Mouse (Mus musculus): ENCODE results near the gene Il10. TPM values are rescaled to one million over a fixed set of nuclear protein-coding genes. Genes with fewer than 3 reads are reported as not detected.
"Not testable (repeated sequence)": the region's sequence is repeated elsewhere in the genome, so short reads cannot be mapped to it uniquely, and the experiment has no call there.

The Il10 gene
- total and polyA plus RNA-seq, 2 experiments from 2014 or later: not detected

DNA sequence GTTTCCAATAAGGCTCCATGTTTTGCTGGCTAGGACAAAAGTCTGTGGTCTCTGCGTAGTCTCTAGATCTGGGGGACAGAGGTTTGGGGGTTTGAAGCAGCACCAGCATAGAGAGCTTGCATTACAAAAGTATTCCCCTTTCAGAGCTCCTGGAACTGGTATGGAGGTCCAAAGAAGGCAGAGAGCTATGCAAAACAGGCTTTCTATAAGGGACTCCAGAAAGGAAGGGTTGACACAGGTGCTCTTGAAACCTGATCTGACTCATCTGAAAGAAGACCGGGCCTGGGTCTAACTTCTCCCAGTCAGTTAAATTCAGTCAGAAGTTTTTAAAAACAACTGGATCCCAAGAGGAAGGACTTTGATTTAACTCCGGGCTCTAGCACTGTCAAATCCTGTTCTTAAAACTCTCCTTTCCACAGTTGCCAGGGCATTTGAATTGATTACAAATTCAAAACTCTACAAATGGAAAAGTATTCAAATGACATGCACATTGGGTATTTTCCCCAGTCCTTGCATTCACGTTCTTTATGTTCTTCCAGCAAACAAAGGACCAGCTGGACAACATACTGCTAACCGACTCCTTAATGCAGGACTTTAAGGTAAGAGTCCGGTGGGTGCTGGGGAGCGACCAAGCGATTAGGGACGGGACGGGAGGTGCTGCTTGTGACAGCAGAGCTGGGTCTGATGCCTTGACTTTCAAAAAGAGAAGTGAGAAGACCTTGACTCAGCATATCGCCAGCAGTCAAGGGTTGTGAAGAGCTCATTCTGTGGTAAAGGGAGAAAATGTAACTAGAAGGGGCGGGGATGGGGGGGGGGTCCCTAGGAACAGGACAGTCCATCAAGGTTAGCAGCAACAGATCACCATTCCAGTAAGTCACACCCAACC lies 1.0 kb downstream of the Il10 start:
- Histone ChIP-seq H3K4me2 (ENCODE audit: low read depth, low read length) (no peak overlapping the region), H3K4me3 (ENCODE audit: low read depth, low read length) (no peak overlapping the region), H3K9me3 (replicated peaks; ENCODE audit: control insufficient read depth, low read length) (no peaks in the 10 kb centered on the region), H3K27me3 (ENCODE audit: control insufficient read depth, insufficient read depth, low read length) (no peaks in the 10 kb centered on the region), H3K9ac (replicated peaks; ENCODE audit: low read depth, low read length) (no peak overlapping the region), H3K4me1 (ENCODE audit: control insufficient read depth, insufficient read depth) (no peaks in the 10 kb centered on the region), H3K27ac (ENCODE audit: low read depth) (no peak overlapping the region), H3K36me3 (replicated peaks; ENCODE audit: control insufficient read depth, insufficient read depth, low read length) (no peaks in the 10 kb centered on the region)
- ATAC-seq (ENCODE audit: insufficient read depth, low read depth) (no peak), DNase-seq (ENCODE audit: low spot score) (no peak)
- TF ChIP-seq CTCF (IDR thresholded peaks at IDR 0.05; ENCODE audit: low read depth) (no peak), EP300 (IDR thresholded peaks at IDR 0.05; ENCODE audit: low read depth) (no peak)
- 65% methylated on average over 12 of the region's 12 CpGs for whole genome bisulfite sequencing

DNA sequence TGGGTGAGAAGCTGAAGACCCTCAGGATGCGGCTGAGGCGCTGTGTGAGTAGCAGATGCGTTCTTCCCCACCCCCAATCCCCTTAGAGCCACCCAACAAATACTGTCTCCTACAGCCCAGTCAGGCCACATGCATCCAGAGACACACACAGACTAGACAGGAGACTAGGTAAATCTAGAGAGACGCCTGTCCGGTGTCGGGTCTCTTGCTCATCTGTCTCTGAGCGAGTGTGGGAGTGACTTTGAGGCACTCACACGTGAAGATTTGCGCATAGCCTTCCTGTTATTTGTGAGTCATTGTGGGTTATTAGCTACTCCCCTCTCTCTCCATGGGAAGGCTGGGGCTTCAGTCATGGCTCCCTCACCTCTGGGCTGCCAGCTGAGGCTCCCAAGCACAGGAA lies 1.8 kb downstream of the Il10 start:
- no peaks in the 10 kb centered on the region for H3K4me1 ChIP-seq (ENCODE audit: control insufficient read depth, insufficient read depth)
- H3K36me3 ChIP-seq (replicated peaks; ENCODE audit: control insufficient read depth, insufficient read depth, low read length): no peaks in the 10 kb centered on the region
- no peak overlapping the region for H3K4me2 ChIP-seq (ENCODE audit: low read depth, low read length)
- H3K27me3 ChIP-seq (ENCODE audit: control insufficient read depth, insufficient read depth, low read length): no peaks in the 10 kb centered on the region
- 57% methylated on average over 9 of the region's 9 CpGs for WGBS
- H3K27ac ChIP-seq (ENCODE audit: low read depth): no peak overlapping the region
- no peak for TF ChIP-seq EP300 (IDR thresholded peaks at IDR 0.05; ENCODE audit: low read depth)
- TF ChIP-seq CTCF (IDR thresholded peaks at IDR 0.05; ENCODE audit: low read depth): no peak
- no peak overlapping the region for H3K9ac ChIP-seq (replicated peaks; ENCODE audit: low read depth, low read length)
- no peaks in the 10 kb centered on the region for H3K9me3 ChIP-seq (replicated peaks; ENCODE audit: control insufficient read depth, low read length)
- no peak overlapping the region for H3K4me3 ChIP-seq (ENCODE audit: low read depth, low read length)
- ATAC-seq (ENCODE audit: insufficient read depth, low read depth) (no peak), DNase-seq (ENCODE audit: low spot score) (no peak)

DNA sequence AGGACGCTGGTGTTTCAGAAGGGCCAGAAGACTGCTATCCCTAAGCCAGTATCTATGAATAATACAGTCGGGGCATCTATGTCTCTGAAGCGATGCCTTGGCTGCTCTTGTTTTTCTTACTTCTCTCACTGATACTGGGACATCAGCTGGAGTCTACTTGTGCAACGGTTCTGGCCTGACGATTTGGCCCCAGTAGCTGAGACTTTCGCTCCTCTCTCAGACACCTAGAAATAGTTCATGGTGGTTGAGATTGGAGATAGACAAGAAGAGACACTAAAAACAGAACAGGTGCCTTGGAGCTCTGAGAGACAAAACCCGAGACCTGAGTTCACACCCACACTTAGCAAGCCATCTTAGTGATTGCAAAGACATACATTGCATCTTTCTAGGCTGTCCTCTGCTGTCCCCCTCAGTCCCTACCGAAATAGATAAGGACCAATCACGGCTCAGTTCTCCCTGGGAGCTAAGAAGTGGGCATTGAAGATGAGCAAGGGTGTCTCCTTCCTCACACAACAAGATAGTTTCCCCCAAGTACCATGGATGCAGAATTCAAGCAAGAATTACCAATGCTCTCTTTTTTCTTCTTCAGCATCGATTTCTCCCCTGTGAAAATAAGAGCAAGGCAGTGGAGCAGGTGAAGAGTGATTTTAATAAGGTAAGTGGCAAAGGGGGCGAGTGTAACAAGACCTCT lies 2.4 kb downstream of the Il10 start:
- no peak for TF ChIP-seq CTCF (IDR thresholded peaks at IDR 0.05; ENCODE audit: low read depth)
- no peak for TF ChIP-seq EP300 (IDR thresholded peaks at IDR 0.05; ENCODE audit: low read depth)
- ATAC-seq (ENCODE audit: insufficient read depth, low read depth): no peak
- 46% methylated on average over 11 of the region's 11 CpGs for WGBS
- DNase-seq (ENCODE audit: low spot score): no peak
- Histone ChIP-seq H3K27ac (ENCODE audit: low read depth) (no peak overlapping the region), H3K9ac (replicated peaks; ENCODE audit: low read depth, low read length) (no peak overlapping the region), H3K9me3 (replicated peaks; ENCODE audit: control insufficient read depth, low read length) (no peaks in the 10 kb centered on the region), H3K4me2 (ENCODE audit: low read depth, low read length) (no peak overlapping the region), H3K4me3 (ENCODE audit: low read depth, low read length) (no peak overlapping the region), H3K27me3 (ENCODE audit: control insufficient read depth, insufficient read depth, low read length) (no peaks in the 10 kb centered on the region), H3K36me3 (replicated peaks; ENCODE audit: control insufficient read depth, insufficient read depth, low read length) (no peaks in the 10 kb centered on the region), H3K4me1 (ENCODE audit: control insufficient read depth, insufficient read depth) (no peaks in the 10 kb centered on the region)

DNA sequence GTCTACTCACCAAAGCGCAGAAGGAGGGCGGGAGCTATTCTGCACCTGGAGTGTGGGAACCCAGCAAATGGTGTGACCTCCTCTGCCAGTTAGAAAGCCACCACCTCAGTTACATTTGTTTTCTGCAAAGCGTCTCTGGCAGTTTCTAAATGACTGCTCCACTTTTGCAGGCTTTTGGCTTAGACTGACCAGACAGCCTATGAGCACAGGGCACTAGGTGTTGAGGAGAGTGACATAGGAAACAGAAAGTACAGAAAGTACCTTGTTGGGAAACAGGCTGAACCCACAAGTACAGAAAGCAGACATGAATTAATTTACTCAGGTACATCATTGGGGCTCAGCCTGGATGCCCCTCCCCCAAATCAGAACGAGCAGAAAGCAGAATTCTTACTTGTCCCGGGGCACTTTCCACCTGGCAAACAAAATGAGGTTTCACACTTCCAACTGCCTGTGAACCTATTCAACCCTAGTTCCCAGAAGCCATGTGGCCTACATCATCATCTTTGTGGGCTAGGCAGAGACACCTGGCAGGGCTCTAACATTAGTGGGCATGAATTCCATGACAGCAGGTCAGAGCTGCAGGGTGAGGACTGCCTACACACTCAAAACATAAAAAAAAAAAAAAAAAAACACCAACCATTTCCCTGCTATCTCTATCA lies 3.1 kb downstream of the Il10 start:
- H3K9ac ChIP-seq (replicated peaks; ENCODE audit: low read depth, low read length): no peak overlapping the region
- no peaks in the 10 kb centered on the region for H3K36me3 ChIP-seq (replicated peaks; ENCODE audit: control insufficient read depth, insufficient read depth, low read length)
- 62% methylated on average over 5 of the region's 5 CpGs for WGBS
- H3K27me3 ChIP-seq (ENCODE audit: control insufficient read depth, insufficient read depth, low read length): no peaks in the 10 kb centered on the region
- H3K4me3 ChIP-seq (ENCODE audit: low read depth, low read length): no peak overlapping the region
- H3K4me1 ChIP-seq (ENCODE audit: control insufficient read depth, insufficient read depth): no peaks in the 10 kb centered on the region
- DNase-seq (ENCODE audit: low spot score) (no peak), ATAC-seq (ENCODE audit: insufficient read depth, low read depth) (no peak)
- no peak overlapping the region for H3K27ac ChIP-seq (ENCODE audit: low read depth)
- TF ChIP-seq CTCF (IDR thresholded peaks at IDR 0.05; ENCODE audit: low read depth) (no peak), EP300 (IDR thresholded peaks at IDR 0.05; ENCODE audit: low read depth) (no peak)
- H3K9me3 ChIP-seq (replicated peaks; ENCODE audit: control insufficient read depth, low read length): no peaks in the 10 kb centered on the region
- no peak overlapping the region for H3K4me2 ChIP-seq (ENCODE audit: low read depth, low read length)

DNA sequence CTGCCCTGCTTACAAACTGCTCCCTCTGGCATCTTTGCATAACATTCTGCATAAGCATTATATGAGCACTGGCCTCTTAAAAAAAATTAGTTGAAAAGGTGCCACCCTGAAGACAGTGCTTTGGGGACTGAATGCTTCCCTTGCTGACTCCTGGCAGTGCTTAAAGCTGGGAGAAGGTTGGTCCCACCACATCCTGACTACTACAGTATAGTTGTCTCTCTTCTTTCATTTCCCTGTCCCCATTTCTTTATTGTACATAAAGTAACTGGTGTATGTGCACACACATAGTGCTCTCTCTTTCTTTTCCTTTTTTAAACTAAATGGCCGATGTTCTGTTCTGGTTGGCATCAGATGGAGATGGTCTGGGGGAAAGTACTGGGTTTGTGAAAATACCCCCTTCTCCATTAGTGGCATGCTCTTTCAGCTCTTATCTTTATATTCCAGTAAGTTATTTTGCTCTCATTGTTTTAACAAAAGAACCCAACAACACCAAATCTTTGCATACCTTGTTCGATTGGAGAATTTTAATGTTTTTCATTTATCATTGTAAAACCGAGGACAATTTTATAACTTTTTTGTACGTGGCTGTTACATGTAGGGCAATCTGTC lies 3.7 kb downstream of the Il10 start:
- 76% methylated on average over 4 of the region's 4 CpGs for WGBS
- not testable (repeated sequence) for ATAC-seq (ENCODE audit: insufficient read depth, low read depth)

More for the DNA sequence above, 3.7 kb downstream of the Il10 start:
- H3K27ac ChIP-seq (ENCODE audit: low read depth); DNase-seq (ENCODE audit: low spot score); H3K4me1 ChIP-seq (ENCODE audit: control insufficient read depth, insufficient read depth); H3K27me3 ChIP-seq (ENCODE audit: control insufficient read depth, insufficient read depth, low read length); H3K4me2 ChIP-seq (ENCODE audit: low read depth, low read length); H3K4me3 ChIP-seq (ENCODE audit: low read depth, low read length); H3K9ac ChIP-seq (replicated peaks; ENCODE audit: low read depth, low read length); H3K9me3 ChIP-seq (replicated peaks; ENCODE audit: control insufficient read depth, low read length); H3K36me3 ChIP-seq (replicated peaks; ENCODE audit: control insufficient read depth, insufficient read depth, low read length): not testable (repeated sequence)
